Mouse (Mus musculus) small intestine, adult 2 months (tissue): ENCODE measurements around the gene Tigit.

Experiments
- CTCF ChIP-seq: fragments of 200-500 bp; IDR thresholded peaks from 2 replicates; pipeline ENCODE4 v1.5.1; 2012; ENCODE audit warnings: low read depth, mild to moderate bottlenecking, control low read depth, inconsistent platforms, low read length, moderate library complexity, mixed read lengths; ENCODE audit not compliant: insufficient replicate concordance, insufficient read length; ENCODE audit errors: extremely low read depth
- POLR2A ChIP-seq: fragments of 200-500 bp; IDR thresholded peaks from 2 replicates; pipeline ENCODE4 v1.6.1; 2012; ENCODE audit warnings: low read depth, mild to moderate bottlenecking, control low read depth, inconsistent platforms, low read length, moderate library complexity

DNA sequence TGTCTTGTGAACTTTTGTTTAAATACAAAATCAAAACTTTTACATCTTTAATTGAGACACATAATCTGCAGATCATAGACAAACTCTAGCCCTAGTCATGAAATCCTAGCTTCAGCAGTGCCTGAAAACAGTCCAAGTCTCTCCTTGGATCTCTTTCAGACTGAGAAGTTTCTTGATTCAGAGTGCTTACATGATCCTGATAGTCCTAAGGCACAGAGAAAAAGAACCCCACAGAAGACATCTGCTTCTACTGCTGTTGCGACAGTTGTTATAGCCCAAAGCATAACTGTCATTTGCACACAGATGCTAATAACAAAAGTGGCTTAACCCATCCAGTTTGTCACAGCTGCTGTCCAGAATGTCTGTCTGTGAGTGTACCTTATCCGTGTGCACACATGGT is 38.7 kb downstream of the Tigit start:
- no peak for TF ChIP-seq CTCF
- TF ChIP-seq POLR2A: no peak
